Mouse (Mus musculus) heart, postnatal 4 days (tissue): ENCODE data around the gene Klhl26. TPM values are rescaled to one million over a fixed set of nuclear protein-coding genes. Genes with fewer than 3 reads are reported as not detected.

Experiments used
- DNase-seq: peaks from one replicate; pipeline ENCODE4 v3.0.0; 2021
- total RNA-seq, 2 experiments: library from RNA; stranded (reverse); gene quantifications; 2 replicates each; pipeline ENCODE4 v1.2.3; 2021

Klhl26 gene
- total RNA-seq, 2 experiments from 2014 or later = 8.2 to 9.2 TPM

DNA sequence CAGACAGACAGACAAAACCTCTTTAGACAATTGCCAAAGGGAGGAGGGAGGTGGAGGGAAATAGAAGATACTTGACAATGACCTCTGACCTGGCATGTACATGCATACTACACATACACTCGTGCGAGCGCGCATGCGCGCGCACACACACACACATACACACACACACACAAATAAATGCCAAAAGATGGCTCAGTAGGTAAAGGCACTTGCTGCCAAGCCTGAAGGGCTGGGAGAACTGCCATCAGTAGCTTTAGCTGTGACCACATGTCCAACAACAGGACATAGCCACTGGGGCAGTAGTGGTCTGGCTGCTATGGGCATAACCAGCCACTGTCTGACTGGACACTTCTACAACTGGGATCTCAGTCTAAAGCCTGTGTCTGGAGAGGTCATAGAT, 4.9 kb downstream of the Klhl26 start:
- no peak for DNase-seq

DNA sequence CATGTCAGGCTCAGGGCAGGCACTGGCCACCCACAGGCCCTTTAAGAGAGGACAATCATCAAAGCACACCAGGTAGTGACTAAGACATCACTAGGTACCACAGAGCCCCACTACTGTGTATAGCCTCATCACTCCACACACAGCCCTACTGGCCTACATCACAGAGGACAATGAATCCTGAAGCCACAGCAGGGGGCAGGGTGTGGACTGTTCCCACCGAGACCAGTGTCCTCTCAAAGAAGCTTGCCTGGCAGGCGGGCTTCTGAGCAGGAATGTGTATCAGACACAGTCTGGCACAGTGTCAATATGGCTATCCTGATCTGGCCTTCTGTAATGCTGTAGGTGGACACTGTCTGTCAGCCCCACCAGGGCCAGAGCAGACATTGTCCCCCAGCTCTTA, 6.8 kb downstream of the Klhl26 start:
- no peak for DNase-seq

DNA sequence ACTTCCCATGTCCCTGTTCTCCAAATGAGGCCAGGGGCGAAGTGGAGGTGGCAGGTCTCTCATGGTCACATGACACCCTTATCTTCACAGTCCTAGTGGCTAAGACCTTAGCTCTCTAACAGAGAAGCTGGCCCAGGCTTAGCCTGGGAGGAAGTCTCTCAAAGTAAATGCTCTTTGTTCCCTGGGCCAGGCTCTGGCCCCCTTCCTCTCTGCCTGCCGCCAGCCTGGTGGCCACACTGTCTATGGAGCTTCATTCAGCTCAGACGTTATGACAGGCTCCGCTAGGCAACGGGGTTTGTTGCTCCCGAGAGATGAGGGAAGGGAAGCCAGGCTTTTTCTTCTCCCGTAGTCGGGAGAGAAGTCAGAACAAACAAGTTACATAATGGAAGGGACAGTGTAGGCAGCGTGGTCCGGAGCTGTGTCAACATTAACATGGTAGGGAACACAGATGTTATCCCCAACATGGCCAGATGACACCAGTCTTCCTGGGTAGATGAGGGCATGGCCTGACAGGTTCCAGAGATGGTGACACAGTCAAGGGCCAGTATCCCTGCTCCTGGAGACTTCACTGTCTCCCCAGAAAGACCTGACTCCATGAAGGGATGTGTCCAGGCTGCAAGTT, 7.4 kb downstream of the Klhl26 start:
- no peak for DNase-seq

DNA sequence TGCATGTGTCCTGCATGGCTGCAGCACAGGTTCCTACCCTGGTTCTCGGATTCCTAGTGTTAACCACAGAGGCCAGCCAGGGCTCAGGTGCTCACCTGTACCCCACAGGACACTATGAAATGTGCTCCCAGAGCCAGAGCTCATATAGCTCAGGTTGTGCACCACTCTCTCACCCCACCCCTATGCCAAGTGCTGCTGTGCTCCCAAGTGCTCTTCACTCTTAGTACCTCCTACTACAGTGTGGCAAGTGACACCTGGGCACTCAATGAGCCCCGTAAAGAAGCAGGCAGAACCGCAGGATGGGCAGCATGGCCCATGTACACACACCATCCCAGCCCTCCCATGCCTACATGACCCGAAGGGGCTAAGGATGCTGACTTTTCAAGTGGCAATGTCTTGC, 8.0 kb downstream of the Klhl26 start:
- DNase-seq = no peak

DNA sequence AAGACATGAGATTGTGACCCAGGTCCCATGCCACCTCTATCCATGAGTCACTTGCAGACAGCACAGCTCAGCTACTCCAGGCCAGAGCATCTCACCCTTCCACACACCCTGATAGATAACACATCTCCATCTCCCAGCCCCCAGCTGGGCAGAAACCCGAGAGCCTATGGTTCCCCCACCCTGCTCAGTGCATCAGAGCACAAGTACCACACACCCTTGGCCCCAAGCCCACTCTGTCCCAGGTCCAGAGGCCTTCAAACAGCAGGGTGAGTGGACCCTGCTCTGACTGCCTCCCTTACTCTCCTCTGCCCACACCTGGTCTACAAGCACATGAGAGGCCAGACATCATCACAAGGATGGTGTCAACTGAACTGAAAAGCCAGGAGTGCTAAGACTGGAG, 8.9 kb downstream of the Klhl26 start:
- DNase-seq = no peak

DNA sequence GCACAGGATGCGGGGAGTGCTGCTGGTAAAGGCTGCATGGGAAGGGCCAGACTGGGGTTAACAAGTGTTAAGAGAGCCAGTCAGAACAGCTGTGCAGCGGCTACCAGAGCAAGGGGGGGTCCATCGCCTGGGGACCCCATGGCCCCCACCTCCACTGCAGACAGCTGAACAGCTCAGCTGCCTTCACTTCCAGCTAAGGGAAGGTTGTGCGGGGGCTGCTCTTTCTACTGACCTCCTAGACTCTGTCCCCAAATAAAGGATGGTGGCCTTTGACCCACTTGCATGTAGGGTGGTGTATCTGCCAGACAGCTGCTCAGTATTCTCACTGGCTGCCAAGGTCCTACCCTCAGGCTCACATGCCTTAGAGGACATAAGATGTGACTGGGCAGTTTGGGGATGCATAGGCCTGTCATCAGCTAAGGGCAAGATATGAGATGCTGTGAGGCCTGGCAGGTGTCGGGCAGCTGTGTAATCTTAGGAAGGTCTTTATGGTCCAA, 9.5 kb downstream of the Klhl26 start:
- peak; percentile 30 for DNase-seq

DNA sequence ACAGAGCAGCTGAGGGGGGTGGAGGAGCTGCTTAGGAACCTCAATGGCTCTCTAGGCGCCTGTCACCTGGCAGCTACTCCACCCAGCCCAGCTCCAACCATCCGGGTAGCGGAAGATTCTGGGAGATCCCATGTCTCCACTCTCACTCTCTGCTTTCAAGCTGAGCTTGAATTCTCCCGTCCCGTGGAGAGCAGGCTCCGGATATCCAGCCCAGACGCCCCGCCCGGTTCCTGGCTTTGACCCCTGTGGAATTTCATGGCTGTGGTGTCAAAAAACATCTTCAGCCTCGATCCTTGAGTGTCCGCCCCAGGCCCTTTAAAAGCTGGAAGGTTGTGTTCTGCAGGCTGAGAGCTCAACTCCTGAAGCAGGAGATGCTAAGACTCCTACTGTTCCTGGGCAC, 10.0 kb downstream of the Klhl26 start:
- peak; percentile 60 for DNase-seq

DNA sequence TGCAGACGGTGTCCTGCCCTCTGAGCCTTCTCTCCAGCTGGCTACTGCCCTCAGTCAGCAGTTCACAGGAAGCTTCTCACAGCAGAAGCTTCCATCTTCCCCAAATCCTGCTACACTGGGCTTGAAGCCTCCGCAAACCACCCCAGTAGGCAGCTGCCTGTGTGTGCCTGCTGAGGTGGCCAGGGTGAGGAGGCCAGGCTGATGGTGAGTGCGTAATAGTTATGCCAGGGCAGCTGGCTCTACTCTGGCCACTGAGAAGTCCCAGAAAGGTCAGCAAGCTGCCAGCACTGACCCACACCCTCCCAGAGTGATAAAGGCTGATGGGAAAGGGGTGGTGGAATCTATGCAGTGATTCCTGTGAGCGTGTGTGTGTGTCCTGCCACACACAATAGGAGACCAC, 10.5 kb downstream of the Klhl26 start:
- DNase-seq = no peak

DNA sequence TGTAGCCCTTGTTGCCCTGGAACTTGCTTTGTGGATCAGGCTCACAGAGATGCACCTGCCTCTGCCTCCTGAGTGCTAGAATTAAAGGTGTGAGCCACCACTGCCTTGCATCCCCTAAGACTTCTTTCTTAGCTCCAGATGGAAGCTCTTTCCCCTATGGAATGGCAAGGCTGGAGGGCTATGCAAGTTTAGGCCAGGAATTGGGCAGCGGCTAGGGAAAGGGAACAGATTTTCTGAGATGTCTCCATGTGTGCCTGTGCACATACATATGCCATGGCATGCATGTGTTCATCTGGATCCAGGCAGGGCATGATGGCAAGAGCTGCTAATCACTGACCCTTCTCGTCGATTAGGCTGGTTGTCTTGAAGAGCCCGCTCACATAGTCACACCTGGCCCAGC, 11.1 kb downstream of the Klhl26 start:
- DNase-seq = no peak

DNA sequence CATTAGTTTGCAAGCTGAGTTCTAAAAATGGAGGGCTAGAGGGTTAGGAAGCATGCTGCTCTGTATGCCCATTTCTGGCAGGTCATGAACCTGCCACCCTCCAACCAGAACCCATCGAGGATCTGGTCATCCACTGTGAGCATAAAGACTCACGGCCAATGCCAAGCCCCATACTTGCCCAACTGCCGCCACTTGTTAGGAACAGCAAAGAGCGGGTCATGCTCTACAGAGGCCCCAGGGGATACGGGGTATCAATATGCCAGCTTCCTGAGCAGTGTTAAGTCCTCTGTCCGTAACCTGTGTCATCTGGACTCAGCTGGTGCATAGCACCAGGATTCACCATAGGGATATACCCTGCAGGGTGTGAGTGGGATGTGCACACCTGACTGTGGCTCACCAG, 12.6 kb downstream of the Klhl26 start:
- DNase-seq = no peak

DNA sequence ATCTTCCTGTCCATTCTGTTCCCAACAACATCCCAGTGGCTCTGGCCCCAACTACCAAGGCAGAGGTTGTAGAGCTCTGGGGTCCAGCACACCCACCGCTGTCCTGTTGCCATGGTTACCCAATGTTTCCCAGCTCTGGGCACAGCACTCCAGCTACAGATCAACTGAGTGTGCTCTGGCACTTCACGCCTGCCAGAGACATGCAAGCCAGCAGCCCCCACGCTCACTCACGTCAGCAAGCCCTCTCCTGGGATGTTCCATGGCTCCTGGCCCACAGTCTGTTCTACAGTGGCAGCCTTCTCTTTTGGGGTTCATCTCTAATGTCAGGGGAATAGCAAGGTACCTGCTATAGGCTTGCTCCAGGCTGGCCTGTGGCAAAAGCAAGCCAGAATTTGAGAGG, 13.5 kb downstream of the Klhl26 start:
- peak; percentile 58 for DNase-seq

DNA sequence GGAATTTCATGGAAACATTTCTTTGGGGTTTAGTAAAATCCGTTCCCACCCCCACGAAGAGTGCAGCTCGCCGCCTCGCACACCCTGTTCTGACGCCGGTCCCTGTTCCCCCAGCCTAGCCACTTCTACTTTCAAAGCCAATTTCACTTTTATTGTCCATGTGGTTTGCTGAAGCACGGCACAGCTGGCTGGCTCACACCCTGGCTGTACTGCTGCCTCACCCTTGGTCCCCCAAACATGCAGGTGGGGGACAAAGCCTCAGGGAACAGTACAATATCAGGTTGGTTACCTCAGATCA, 14.3 kb downstream of the Klhl26 start:
- no peak for DNase-seq

DNA sequence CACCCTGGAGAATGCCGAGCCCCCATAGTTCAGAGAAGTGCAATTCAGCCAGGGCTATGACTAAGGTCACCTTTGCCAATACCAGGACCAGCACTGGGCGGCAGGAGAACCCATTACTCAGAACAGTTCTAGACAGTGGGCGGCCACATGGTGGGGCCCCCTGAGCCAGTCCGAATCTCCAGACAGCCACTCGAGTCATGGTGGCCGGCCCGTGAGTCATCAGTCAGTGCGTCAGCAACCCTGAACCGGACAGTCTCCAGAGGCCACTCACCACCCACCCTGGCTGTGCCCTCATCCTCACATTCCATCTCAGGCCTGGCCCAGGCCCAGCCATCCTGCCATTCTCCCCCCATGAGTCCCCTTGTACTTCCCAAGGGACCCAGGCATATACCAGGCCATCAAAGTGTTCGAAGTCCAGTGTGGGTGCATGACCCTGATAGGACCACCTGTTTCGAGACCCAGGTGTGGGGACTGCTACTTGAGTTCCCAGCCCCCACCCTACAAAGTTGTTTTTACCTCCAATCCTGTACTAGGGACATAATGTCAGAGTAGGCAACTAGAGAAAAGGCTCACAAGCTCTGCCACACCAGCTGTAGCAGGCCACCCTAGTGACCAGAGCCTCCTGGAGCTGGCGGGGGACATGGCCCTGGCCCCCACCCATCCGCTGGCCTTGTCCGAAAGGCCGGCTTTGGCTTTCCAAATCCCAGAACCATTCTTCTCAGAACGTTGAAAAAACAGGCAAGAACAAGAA, 14.8 kb downstream of the Klhl26 start:
- no peak for DNase-seq

DNA sequence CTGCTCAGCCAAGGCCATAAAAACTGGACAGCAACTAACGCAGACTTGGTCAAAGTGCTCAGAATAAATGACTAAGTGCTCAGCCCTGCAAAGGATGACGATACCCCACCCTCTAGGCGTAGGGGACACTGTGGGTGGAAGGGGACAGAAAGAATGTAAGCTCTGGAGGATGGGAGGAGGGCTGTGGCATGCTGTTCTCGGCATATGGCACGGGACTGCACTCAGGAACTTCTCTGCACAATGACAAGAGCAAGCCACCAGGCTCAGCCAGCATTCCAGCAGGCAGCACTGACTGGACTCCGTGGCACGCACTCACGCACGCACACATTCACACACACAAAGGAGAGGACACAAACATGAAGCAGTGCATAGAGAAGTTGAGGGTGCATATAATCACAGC, 16.2 kb downstream of the Klhl26 start:
- no peak for DNase-seq

DNA sequence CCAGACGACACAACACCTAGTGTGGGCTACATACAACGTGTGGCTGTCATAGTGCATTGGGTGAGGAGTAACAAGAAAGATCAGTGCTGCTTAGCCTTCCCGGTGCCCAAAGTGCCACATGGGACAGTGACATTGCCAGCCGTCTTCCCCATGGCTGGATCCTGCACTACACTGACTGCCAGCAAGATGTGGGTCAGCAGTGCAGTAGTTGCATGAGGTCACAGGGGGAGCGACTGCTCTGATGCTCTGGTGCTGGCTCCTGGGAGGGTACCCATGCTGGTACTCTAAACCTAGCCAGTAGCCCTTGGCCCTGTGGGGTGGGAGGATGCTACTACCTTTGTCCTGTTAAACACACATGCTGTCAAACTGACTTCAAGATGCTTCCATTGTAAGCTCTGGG, 16.6 kb downstream of the Klhl26 start:
- no peak for DNase-seq

DNA sequence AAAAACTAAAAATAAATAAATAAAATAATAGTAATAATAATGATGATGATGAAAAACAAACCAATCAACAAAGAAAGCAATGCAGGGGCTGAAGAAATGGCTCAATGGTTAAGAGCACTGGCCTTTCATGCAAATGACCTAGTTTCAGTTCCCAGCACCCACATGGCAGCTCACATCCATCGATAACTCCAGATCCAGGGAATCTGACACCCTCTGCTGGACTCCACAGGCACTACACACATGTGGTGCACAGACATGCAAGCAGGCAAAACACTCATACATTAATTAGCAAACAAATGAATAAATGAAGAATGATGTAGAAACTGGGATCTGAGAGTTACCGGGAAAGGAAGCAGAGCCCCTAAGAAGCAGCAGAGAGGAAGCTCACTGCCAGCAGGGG, 17.1 kb downstream of the Klhl26 start:
- DNase-seq = no peak

DNA sequence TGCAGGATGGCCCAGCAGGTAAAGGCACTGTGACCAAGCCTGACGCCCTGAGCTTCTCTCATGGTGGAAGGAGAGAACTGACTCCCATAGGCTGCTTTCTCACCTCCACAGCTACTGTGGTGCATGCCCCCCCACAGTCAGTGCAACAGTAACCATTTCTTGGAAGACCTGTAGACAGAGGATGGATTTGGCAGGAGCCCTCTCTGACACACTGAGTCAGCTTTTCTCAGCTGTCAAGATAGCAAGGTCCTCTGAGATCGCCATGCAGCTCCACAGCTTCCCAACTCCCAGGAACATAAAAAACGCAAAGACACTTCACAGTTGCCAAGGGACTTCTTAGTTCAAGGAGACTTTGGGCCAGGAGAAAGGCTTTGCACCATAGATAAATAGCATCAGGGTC, 18.3 kb downstream of the Klhl26 start:
- no peak for DNase-seq

DNA sequence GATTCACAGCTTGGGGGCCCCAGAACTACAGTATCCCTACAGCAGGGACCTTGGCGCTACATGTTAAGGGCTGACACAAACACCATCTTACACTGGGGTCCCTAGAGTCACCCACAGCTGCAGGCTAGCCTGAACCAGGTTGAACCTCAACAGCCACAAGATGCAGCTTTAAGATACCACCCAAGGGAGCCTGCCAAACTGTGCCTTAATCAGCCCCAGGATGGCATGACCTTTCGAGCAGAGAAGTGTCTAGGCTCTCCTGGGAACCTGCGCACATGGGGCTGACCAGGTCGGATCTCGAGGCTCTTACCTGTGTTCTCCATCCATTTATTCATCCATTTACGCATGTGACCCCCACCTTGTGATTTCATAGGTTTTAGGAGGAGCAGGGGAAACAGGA, 18.9 kb downstream of the Klhl26 start:
- DNase-seq = no peak

DNA sequence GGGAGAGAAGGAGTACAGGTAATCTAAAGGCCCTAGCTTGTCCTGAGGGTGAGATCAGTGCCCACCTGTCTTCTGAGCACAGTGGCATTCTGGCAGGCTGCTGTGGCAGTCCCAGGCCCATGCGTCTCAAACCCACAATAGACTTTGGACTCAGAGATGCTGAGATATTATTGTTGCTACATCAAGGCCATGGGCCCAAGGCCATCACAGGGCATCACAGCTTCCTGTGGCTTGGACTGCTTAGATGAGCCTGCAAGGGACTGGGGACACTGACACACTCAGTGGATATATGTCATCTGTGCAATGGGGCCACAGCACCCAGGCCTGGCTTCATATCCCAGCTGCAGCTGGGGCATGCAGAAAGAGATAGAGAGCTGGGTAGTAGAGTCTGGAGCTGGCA, 19.8 kb downstream of the Klhl26 start:
- no peak for DNase-seq

DNA sequence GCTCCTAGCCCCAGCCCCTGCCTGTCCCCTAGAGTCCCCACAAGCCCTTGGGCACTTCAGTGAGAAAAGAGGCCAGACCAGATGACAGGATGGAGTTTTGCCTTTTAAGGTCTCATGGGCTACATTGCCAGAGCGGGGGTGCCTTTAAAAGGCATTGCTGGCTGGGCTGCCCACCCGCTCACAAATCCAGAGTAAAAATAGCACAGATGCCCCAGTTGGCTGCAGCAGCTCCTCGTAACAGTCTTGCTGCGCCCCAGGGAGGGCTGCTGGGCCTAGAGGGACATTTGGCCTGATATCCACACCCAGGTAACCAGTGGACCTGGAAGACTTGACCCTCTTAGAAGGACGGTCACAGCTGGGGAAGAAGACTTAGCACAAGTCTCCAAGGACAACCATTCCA, 22.9 kb downstream of the Klhl26 start:
- no peak for DNase-seq

DNA sequence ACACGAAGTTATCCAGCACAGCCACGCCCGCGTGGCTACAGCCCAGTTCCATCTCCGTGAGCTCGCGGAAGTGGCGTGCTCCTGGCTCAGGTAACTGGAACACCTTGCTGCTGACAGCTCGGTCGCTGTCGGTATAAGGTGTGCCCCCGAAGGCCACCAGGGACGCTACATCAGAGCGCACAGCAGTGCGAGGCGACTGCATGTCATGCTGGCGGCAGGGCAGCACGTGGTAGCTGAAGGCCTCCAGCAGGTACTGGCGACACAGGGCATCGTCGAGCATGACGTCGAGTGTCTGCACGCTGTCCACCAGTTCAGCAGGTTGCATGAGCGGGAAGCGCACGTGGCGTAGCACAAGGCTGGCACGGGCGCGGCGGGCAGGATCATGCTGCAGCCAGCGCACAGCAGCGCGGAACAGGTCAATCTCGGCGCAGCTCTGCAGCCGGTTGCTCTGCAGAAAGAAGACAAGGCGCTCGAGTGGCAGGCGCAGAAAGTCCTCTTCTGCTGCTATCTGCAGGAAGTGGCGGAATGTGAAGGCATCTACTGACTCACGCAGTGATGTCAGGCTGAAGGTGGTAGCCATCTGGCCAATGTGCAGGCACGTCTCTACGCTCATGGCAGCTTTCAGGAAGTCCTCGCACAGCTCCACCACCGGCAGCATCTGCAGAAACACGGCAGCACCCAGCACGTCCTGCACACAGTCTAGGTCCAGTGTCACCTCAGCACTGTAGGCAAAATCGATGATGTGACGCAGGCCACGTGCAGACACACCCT, 24.4 kb downstream of the Klhl26 start:
- no peak for DNase-seq

DNA sequence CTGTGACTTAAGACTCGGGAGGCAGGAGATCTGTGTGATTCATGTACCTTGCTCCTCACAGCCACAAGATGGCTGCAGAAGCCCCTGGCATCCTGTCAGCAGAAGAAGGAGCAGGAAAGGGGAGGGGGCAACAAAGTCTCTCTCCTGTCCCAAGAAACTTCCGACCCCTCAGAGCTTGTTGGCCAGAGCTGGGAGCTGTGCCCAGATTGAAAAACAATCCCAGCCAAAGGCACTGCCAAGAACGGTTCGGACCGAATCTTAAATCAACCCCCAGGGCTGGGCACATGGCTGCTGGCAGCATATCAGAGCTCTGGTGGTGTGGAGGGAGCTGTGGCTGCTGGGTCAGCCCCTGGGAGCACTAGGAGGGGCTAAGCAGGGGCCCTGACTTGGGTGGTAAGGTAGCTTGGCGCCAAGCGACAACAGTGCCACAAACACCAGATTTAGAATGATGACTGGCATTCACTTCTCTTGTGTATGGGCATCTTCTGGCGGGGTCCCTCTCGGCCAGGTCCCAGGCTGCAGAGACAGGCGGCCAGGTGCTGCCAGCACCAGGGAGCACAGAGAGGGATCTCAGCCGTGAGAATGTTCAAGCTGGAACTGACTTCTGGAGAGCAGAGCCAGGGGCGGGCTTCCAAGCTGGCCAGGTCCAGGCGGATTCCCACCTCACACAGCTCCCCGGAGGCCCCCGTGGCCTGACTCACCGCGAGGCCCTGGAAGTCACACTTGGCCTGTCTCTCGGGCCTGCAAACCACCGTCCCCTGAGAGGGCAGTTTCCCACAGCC, 28.9 kb downstream of the Klhl26 start:
- DNase-seq = peak; percentile 48

DNA sequence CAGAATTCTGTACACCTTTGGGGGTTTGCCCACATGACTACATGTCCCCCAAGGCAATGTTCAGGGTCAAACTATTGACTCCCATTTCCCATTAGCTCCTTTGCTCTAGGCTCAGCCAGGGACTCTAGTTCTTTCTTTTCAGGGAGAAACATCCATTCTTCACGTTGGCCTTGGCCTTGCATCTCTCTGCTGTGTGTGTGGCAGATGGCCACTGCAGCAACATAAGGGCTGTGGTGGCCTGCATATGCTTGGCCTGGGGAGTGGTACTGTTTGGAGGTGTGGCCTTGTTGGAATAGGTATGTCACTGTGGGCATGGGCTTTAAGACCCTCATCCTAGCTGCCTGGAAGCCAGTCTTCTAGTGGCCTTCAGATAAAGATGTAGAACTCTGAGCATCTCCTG, 30.8 kb downstream of the Klhl26 start:
- no peak for DNase-seq
